Mouse (Mus musculus) heart, adult 8-10 months (tissue): ENCODE results near the gene Rtel1. TPM values are rescaled to one million over a fixed set of nuclear protein-coding genes. Genes with fewer than 3 reads are reported as not detected.

Experiments
- DNase-seq: peaks from one replicate; pipeline ENCODE4 v3.0.0; 2022; ENCODE audit warnings: low spot score
- total RNA-seq, 4 experiments: library from RNA; stranded (reverse); gene quantifications; 2 replicates each; pipeline ENCODE4 v1.2.4; 2022

The Rtel1 gene
- total RNA-seq, 4 experiments from 2014 or later: 8.1 to 13.0 (median 10.0) TPM

DNA sequence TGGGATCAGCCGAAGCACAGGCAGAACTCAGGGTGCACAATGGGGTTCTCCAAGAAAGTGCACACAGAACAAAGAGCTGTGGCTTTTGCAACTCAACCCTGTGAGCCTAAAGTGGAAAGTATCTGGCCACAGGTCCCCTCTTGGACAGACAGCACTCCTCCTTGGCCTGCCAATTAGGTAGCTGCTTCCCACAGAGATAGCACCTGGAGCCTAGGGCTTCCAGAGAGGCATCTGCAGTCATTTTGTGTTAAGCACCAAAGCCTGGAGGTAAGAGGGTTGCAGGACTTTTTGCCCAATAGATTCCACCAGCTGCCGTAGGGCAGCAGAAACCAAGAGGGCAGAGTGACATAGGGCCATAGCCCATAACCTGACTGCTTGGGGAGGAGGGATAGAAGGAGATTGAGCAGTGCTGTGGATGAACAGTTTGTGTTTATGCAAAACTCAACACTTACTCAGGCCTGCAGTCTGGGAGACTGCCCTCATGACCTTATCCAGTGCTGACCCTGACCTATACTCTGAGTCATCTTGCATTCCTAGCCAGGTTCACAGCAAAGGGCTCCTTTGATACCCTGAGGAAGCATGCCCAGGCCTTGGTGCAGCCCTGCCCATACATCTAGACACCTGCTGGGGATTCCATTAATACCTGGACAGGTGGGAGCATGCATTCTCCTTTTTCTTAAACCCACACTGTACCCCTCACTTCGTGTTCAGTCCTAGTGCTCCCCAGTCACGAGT is 70.8 kb downstream of the Rtel1 start:
- no peak for DNase-seq

DNA sequence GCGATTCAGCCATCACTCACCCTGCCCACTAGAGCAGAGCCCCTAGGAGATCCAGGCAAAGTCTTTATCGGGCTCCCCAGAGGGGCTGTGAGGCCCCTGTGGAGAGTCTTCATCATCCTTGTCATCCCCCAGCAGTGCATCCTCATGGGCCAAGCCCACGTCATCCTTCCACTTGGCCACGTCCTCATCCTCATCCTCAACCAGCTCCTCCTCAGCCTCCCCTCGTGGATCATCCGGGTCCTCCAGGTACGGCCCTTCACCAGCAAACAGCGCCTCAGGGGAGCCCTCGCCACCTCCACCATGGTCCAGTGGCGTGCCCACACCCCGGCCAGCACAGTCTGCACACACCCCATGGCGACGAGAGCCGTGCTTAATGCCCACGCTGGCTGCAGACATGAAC is 71.5 kb downstream of the Rtel1 start:
- DNase-seq: no peak

DNA sequence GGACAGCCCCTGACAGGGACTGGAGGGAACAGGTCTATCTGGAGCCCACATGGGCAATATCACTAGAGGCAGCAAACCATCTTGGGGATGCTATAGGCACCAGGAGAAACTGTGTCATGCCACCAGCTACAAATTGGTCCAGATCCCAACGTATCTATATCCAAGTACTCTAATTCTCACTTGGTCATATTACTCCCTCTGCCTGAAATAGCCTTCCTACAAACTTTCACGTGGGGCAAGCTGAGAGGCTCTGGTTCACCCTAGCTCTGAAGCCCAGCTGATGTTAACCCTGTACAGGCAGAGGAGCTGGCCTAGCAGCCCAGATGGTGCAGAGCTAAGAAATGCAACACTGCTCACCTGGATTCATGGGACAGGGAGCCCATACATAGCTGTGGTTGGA is 72.0 kb downstream of the Rtel1 start:
- DNase-seq: no peak

DNA sequence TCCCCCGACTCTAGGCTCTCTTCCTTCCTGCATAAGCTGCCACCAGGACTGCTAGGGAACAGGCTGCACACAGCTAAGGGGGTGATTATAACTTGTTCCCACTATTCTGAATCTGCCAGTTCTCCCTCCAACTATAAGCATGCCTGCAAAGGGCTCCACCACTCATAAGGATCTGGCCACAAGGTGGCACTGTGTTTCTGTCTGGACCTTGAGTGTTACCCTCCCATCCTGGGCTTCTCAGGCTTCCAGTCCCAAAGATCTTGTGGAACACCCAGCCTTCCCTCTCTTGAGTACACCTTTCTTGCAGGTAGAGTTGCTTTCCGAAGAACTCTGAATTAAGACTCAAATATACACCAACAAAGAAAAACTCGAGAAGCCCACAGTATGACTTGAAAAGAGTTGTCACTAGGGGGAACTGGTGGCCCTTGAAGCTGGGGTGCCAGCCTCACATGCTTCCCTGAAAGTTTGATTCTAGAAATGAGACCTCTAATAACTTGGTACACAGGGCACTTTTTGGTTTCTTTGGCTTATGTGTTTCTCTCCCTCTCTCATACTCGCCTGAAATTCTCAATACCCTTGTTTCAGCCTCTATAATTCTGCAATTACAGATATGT is 73.2 kb downstream of the Rtel1 start:
- DNase-seq: peak; percentile 82

DNA sequence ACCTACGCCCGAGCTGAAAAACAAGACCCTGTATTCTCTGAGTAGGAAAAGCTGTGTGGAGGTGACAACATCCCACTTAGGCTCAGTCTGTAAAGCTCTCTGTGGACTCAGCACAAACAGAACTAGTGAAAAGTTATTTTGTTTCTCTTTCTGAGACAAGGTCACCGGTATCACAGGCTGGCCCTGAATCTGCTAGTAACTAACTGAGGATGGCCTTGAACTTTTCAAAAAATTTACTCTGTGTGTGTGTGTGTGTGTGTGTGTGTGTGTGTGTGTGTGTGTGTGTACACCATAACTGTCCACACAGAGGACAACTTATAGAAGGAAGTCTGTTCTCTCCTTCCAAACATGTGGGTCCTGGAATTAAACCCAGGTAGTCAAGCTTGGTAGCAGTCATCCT is 74.5 kb downstream of the Rtel1 start:
- no peak for DNase-seq

DNA sequence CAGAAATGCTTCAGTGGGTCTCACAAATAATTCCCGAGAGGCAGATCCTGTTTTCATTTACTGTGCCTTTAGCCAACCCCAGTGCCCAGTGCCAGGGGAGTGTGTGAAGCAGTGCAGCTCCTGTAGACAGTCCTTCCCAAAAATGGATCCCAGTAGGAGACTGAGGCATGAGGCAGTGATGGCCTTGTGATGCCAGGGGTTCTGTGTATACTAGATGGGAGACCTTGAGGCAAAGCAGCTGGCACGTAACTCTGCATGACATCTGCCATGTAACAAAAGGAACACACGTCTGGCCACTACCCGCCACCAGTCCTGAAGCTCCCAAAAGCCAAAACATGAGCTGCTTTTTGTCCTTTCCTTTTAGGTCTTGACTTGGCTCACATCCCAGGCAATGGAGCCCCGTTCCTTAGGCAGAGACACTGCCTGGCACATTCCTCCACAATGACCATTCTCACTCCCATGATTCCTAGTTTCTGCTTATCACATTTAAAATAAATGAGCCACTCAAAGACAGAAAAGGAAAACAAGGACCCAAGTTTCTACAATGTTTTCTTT is 77.7 kb downstream of the Rtel1 start:
- no peak for DNase-seq

DNA sequence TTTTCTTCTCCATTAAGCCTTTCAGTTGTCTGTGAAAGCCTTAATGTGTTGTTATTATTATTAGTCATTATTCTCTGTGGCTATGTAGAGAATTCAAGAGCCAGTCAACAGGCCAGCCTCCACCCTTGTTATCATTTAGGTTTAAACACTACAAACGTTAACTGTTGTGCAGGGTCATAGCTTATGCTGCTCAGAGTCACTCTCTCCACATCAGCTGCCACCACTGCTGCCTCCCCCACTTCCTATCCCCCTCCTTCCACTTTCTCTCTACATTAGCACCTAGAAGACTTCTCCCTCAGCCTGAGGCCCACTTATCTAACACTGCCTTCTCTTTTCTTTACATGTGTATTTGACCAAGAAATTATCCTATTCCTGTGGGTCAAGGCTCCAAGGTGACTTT is 82.0 kb downstream of the Rtel1 start:
- DNase-seq: no peak

DNA sequence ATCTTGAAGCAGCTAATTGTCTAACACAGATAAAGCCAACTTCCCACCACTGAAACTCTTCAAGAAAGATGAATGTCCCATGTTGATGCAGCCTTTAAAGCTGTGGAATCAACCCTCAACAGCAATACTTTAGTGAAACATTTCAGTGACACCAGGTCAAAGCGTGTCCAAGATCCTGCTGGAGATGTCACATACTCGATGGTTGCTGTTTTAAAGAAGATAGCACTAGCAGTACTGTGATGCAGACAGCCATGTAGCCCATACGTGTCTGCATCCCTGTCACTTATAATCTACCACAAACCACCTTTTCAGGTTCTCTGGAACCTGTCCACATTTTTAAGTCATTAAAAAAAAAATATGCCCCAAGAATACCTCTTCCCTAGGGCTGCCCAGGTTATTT is 84.2 kb downstream of the Rtel1 start:
- DNase-seq: no peak

Other genes starting within 250 kb of the Rtel1 start
- under 1 TPM in 3 of 4 experiments, not detected in 1; 0.06 to 0.12 (median 0.09) TPM for gene Kcnq2, start 184.4 kb upstream of the Rtel1 start, total RNA-seq
- 1,000 to 10,000 TPM; 1,613 to 1,715 (median 1,670) TPM for gene Eef1a2, start 162.7 kb upstream of the Rtel1 start, total RNA-seq
- gene Ppdpf, start 132.5 kb upstream of the Rtel1 start, total RNA-seq: 10 to 100 TPM; 45.3 to 54.3 (median 52.4) TPM
- not detected for gene Ptk6, start 117.0 kb upstream of the Rtel1 start, total RNA-seq
- under 1 TPM; 0.30 to 0.46 (median 0.38) TPM for gene Srms, start 106.6 kb upstream of the Rtel1 start, total RNA-seq
- gene Fndc11, start 99.7 kb upstream of the Rtel1 start, total RNA-seq: not detected
- 1 to 10 TPM; 7.9 to 9.5 (median 9.0) TPM for gene Helz2, start 77.7 kb upstream of the Rtel1 start, total RNA-seq
- 1 to 10 TPM; 6.9 to 8.8 (median 7.7) TPM for gene Gmeb2, start 31.7 kb upstream of the Rtel1 start, total RNA-seq
- under 1 TPM in 2 of 4 experiments, not detected in 2; 0.30 to 0.47 TPM for gene Stmn3, start 5.2 kb upstream of the Rtel1 start, total RNA-seq
- gene Zgpat, start 45.2 kb downstream of the Rtel1 start, total RNA-seq: 10 to 100 TPM; 17.4 to 22.9 (median 18.1) TPM
- 10 to 100 TPM; 50.2 to 56.0 (median 53.9) TPM for gene Arfrp1, start 45.7 kb downstream of the Rtel1 start, total RNA-seq
- 1 to 10 TPM; 4.6 to 5.1 (median 4.8) TPM for gene Lime1, start 60.3 kb downstream of the Rtel1 start, total RNA-seq
- 10 to 100 TPM in 2 of 4 experiments, 1 to 10 TPM in 2; 8.9 to 11.5 (median 10.5) TPM for gene Zbtb46, start 139.7 kb downstream of the Rtel1 start, total RNA-seq
- gene Abhd16b, start 173.5 kb downstream of the Rtel1 start, total RNA-seq: not detected
- gene Tpd52l2, start 177.4 kb downstream of the Rtel1 start, total RNA-seq: 10 to 100 TPM; 65.6 to 72.6 (median 66.5) TPM
- gene Dnajc5, start 200.7 kb downstream of the Rtel1 start, total RNA-seq: 10 to 100 TPM; 57.8 to 71.4 (median 65.0) TPM